Mouse (Mus musculus) CH12.LX (cell line): ENCODE results near the gene Irs2. TPM values are rescaled to one million over a fixed set of nuclear protein-coding genes. Genes with fewer than 3 reads are reported as not detected.

Experiments used
- DNase-seq: peaks from one replicate; pipeline ENCODE4 v3.0.0-alpha.2; 2013; ENCODE audit errors: extremely low read depth
- H3K27ac ChIP-seq: 2 replicates; pipeline ENCODE4 v1.5.1; 2012; ENCODE audit warnings: low read depth, mild to moderate bottlenecking, control low read depth, moderate library complexity; ENCODE audit not compliant: insufficient read depth
- H3K27me3 ChIP-seq: replicated peaks from 2 replicates; pipeline ENCODE3; 2012; ENCODE audit warnings: inconsistent platforms
- H3K36me3 ChIP-seq, 2 experiments: replicated peaks in 1 of 2; 2 replicates each; pipeline versions ENCODE3 to v1.6.1; 2012; ENCODE audit warnings: inconsistent platforms in 1 of 2, low read length in 1 of 2, mild to moderate bottlenecking in 1 of 2, mixed read lengths in 1 of 2, moderate library complexity in 1 of 2; ENCODE audit not compliant: control insufficient read depth in 1 of 2, insufficient read depth in 1 of 2
- H3K4me1 ChIP-seq, 2 experiments: 2 replicates each; pipeline ENCODE4 v1.6.1; 2012; ENCODE audit warnings: inconsistent platforms in 1 of 2, moderate library complexity in 1 of 2; ENCODE audit not compliant: insufficient read depth in 2 of 2, control insufficient read depth in 1 of 2
- H3K4me2 ChIP-seq: 2 replicates; pipeline ENCODE4 v1.6.1; 2012; ENCODE audit warnings: low read depth, mild to moderate bottlenecking, control low read depth; ENCODE audit not compliant: poor library complexity, insufficient read depth, severe bottlenecking
- H3K4me3 ChIP-seq, 3 experiments: fragments of 150-350 bp in 1 of 3; sonication (generic) in 1 of 3; replicated peaks in 1 of 3; 2 replicates each; pipeline versions ENCODE3 to v1.5.1; 2011 to 2012; ENCODE audit warnings: low read depth in 2 of 3, low read length in 2 of 3, mild to moderate bottlenecking in 2 of 3, moderate library complexity in 2 of 3, control low read depth in 1 of 3, improper control_type of control experiment in 1 of 3, inconsistent platforms in 1 of 3, mixed read lengths in 1 of 3; ENCODE audit not compliant: poor library complexity in 1 of 3
- H3K79me2 ChIP-seq: replicated peaks from 2 replicates; pipeline ENCODE4 v1.6.1; 2012; ENCODE audit warnings: mild to moderate bottlenecking, moderate library complexity; ENCODE audit not compliant: control insufficient read depth, poor library complexity, insufficient read depth, severe bottlenecking; ENCODE audit errors: extremely low read depth
- H3K9ac ChIP-seq: 2 replicates; pipeline ENCODE4 v1.6.1; 2012; ENCODE audit warnings: low read depth, mild to moderate bottlenecking, control low read depth, moderate library complexity; ENCODE audit not compliant: insufficient read depth
- H3K9me3 ChIP-seq: replicated peaks from 2 replicates; pipeline ENCODE3; 2012; ENCODE audit warnings: low read length, inconsistent platforms, mixed read lengths
- BHLHE40 ChIP-seq: IDR thresholded peaks from 2 replicates; pipeline ENCODE4 v1.6.1; 2011; ENCODE audit warnings: mild to moderate bottlenecking, low read depth, low read length, improper control_type of control experiment
- CHD1 ChIP-seq: IDR thresholded peaks from 2 replicates; pipeline ENCODE4 v1.6.1; 2012; ENCODE audit warnings: low read depth, low read length, improper control_type of control experiment, inconsistent platforms
- CTCF ChIP-seq, 2 experiments: IDR thresholded peaks in 1 of 2; conservative IDR thresholded peaks in 1 of 2; 2 replicates each; pipeline ENCODE4 v1.5.1; 2011 to 2012; ENCODE audit warnings: low read depth in 2 of 2, low read length in 2 of 2, improper control_type of control experiment in 1 of 2, inconsistent platforms in 1 of 2, mild to moderate bottlenecking in 1 of 2, moderate library complexity in 1 of 2
- E2F4 ChIP-seq: IDR thresholded peaks from 2 replicates; pipeline ENCODE4 v1.6.1; 2011; ENCODE audit warnings: low read depth, low read length, improper control_type of control experiment; ENCODE audit not compliant: insufficient replicate concordance
- ETS1 ChIP-seq: conservative IDR thresholded peaks from 2 replicates; pipeline ENCODE4 v1.6.1; 2012; ENCODE audit warnings: low read depth, mild to moderate bottlenecking, inconsistent platforms, low read length, improper control_type of control experiment, moderate library complexity
- IRF4 ChIP-seq: IDR thresholded peaks from 2 replicates; pipeline ENCODE4 v1.6.1; 2014; ENCODE audit warnings: low read depth, mild to moderate bottlenecking, inconsistent platforms, low read length, improper control_type of control experiment
- JUN ChIP-seq: IDR thresholded peaks from 2 replicates; pipeline ENCODE4 v1.6.1; 2011; ENCODE audit warnings: low read depth, mild to moderate bottlenecking, low read length, improper control_type of control experiment, moderate library complexity; ENCODE audit not compliant: insufficient read depth
- JUND ChIP-seq: conservative IDR thresholded peaks from 2 replicates; pipeline ENCODE4 v1.6.1; 2011; ENCODE audit warnings: low read depth, low read length, improper control_type of control experiment
- MXI1 ChIP-seq: IDR thresholded peaks from 2 replicates; pipeline ENCODE4 v1.6.1; 2011; ENCODE audit warnings: mild to moderate bottlenecking, low read depth, low read length, improper control_type of control experiment
- NELFE ChIP-seq: IDR thresholded peaks from 2 replicates; pipeline ENCODE4 v1.6.1; 2011; ENCODE audit warnings: low read depth, low read length, improper control_type of control experiment
- POLR2AphosphoS2 ChIP-seq: IDR thresholded peaks from 2 replicates; pipeline ENCODE4 v1.6.1; 2011; ENCODE audit warnings: low read depth, low read length, improper control_type of control experiment
- RAD21 ChIP-seq: IDR thresholded peaks from 2 replicates; pipeline ENCODE4 v1.6.1; 2011; ENCODE audit warnings: low read depth, mild to moderate bottlenecking, low read length, improper control_type of control experiment, moderate library complexity
- RCOR1 ChIP-seq: conservative IDR thresholded peaks from 2 replicates; pipeline ENCODE4 v1.6.1; 2012; ENCODE audit warnings: low read depth, mild to moderate bottlenecking, inconsistent platforms, low read length, improper control_type of control experiment
- SIN3A ChIP-seq: IDR thresholded peaks from 2 replicates; pipeline ENCODE4 v1.6.1; 2012; ENCODE audit warnings: low read length, improper control_type of control experiment, inconsistent platforms
- SMC3 ChIP-seq: IDR thresholded peaks from 2 replicates; pipeline ENCODE4 v1.6.1; 2011; ENCODE audit warnings: low read depth, low read length, improper control_type of control experiment
- UBTF ChIP-seq: IDR thresholded peaks from 2 replicates; pipeline ENCODE4 v1.6.1; 2012; ENCODE audit warnings: low read depth, mild to moderate bottlenecking, inconsistent platforms, low read length, improper control_type of control experiment, moderate library complexity
- USF1 ChIP-seq: IDR thresholded peaks from 2 replicates; pipeline ENCODE4 v1.6.1; 2014; ENCODE audit warnings: low read depth, mild to moderate bottlenecking, inconsistent platforms, low read length, improper control_type of control experiment
- ZC3H11A ChIP-seq: IDR thresholded peaks from 2 replicates; pipeline ENCODE4 v1.6.1; 2012; ENCODE audit warnings: low read depth, mild to moderate bottlenecking, inconsistent platforms, low read length, improper control_type of control experiment
- dilution Hi-C: fragments of 300-500 bp; cut with MboI; formaldehyde crosslinking; loops from 2 replicates; pipeline ENCODE4 v1.14.3; 2020; ENCODE audit warnings: low sequenced_read_pairs; ENCODE audit not compliant: extremely low pct_unique_long_range_greater_than_20kb, extremely low pct_ligation_motif_present
- in situ Hi-C: fragments of 300-500 bp; cut with MboI; formaldehyde crosslinking; loops from 3 replicates; pipeline ENCODE4 v1.14.3; 2019; ENCODE audit warnings: low sequenced_read_pairs, low pct_ligation_motif_present, low pct_unique_long_range_greater_than_20kb, mixed read lengths
- polyA plus RNA-seq: library from polyadenylated mRNA; unstranded; fragments of >175 nt; gene quantifications from 2 replicates; pipeline ENCODE4 v1.2.1, GENCODE M21; 2012; ENCODE audit warnings: low read depth; ENCODE audit not compliant: insufficient read length
- total RNA-seq, 2 experiments: library from RNA; depleted of rRNA; stranded (reverse); fragments of 300-350 nt in 1 of 2; fragments of >200 nt in 1 of 2; gene quantifications; 2 replicates each; pipeline ENCODE4 v1.2.3; 2012 to 2014

The Irs2 gene
- total and polyA plus RNA-seq, 3 experiments = 0.24 to 1.1 TPM; not detected in 1

- in situ Hi-C loops = no loop called here
- no peak overlapping the region for H3K27ac ChIP-seq
- no peak for TF ChIP-seq NELFE
- no peak for TF ChIP-seq RAD21
- TF ChIP-seq SMC3 = no peak
- no peak for TF ChIP-seq CTCF (conservative IDR thresholded peaks at IDR 0.05 in 1 of 2, IDR thresholded peaks at IDR 0.05 in 1 of 2; ENCODE audit: low read depth in 2 of 2, low read length in 2 of 2)
- no peak for TF ChIP-seq SIN3A
- no peak for TF ChIP-seq IRF4
- TF ChIP-seq ETS1 = no peak
- TF ChIP-seq USF1 = no peak
- TF ChIP-seq CHD1 = no peak
- TF ChIP-seq RCOR1 = no peak
These were observed 478 bp downstream of the Irs2 start for GRCm38 (mm10) chr8:11007581-11008378.

GRCm38 (mm10) chr8:11007001-11007580 is 1.2 kb downstream of the Irs2 start:
- Histone ChIP-seq H3K4me2 (peak overlapping the region; percentile 67), H3K9ac (peak overlapping the region; percentile 16; the same call in 1 of the 2 replicates), H3K27me3 (no peaks in the 10 kb centered on the region)
- DNase-seq = no peak
- dilution Hi-C loops = no loop called here
- TF ChIP-seq MXI1 = peak; percentile 49; the same call in 1 of the 2 replicates
- peak; percentile 13; the same call in 1 of the 2 replicates for TF ChIP-seq ZC3H11A
- TF ChIP-seq JUND = no peak
- peak; percentile 68 for TF ChIP-seq SMC3
- TF ChIP-seq UBTF = peak; percentile 28; the same call in 1 of the 2 replicates
- TF ChIP-seq E2F4 = no peak
- TF ChIP-seq BHLHE40 = no peak
- TF ChIP-seq CTCF (conservative IDR thresholded peaks at IDR 0.05 in 1 of 2, IDR thresholded peaks at IDR 0.05 in 1 of 2; ENCODE audit: low read depth in 2 of 2, low read length in 2 of 2) = peak in 1 of 2 experiments; percentile 72; a peak in 2 of 4 replicates
- TF ChIP-seq IRF4 = no peak
- no peak for TF ChIP-seq POLR2AphosphoS2
- TF ChIP-seq JUN = no peak
- peak; percentile 53 for TF ChIP-seq RAD21
- TF ChIP-seq, all 38 proteins: peak for 6
- Histone ChIP-seq H3K4me1 (peaks cover 0 to 17% of the 10 kb centered on the region in 2 experiments; a peak in 2 of 4 replicates), H3K79me2 (no peaks in the 10 kb centered on the region), H3K4me3 (peak overlapping the region in 1 of 3 experiments; percentile 82), H3K9me3 (peaks cover 28% of the 10 kb centered on the region), H3K36me3 (peaks cover 0 to 1% of the 10 kb centered on the region in 2 experiments), H3K27ac (no peak overlapping the region)
- in situ Hi-C loops = no loop called here

More at GRCm38 (mm10) chr8:11007581-11008378, 478 bp downstream of the Irs2 start:
- peak overlapping the region; percentile 47; the same call in 1 of the 2 replicates for H3K9ac ChIP-seq
- peaks cover 0 to 13% of the 10 kb centered on the region in 2 experiments; a peak in 2 of 4 replicates for H3K4me1 ChIP-seq
- H3K9me3 ChIP-seq = peaks cover 28% of the 10 kb centered on the region
- H3K4me2 ChIP-seq = peak overlapping the region; percentile 67
- dilution Hi-C loops = no loop called here
- no peaks in the 10 kb centered on the region for H3K79me2 ChIP-seq
- H3K27me3 ChIP-seq = no peaks in the 10 kb centered on the region
- H3K4me3 ChIP-seq = peak overlapping the region; percentile 15 to 82 (median 19)
- DNase-seq = no peak
- H3K36me3 ChIP-seq = peaks cover 0 to 1% of the 10 kb centered on the region in 2 experiments
